Mouse (Mus musculus): ENCODE data around the gene Gm5591.
"Not testable (repeated sequence)": the region's sequence is repeated elsewhere in the genome, so short reads cannot be mapped to it uniquely, and the experiment has no call there.

The Gm5591 gene

GRCm38 (mm10) chr7:38528093-38528492 is at the start of gene Gm5591:
Gm5591 (minus strand) TSS chr7:38528193.
- not testable (repeated sequence) for ATAC-seq (ENCODE audit: insufficient number of reproducible peaks, low FRiP score, low TSS enrichment)

GRCm38 (mm10) chr7:38488468-38488867 is 39.5 kb downstream of the Gm5591 start:
- not testable (repeated sequence) for ATAC-seq (ENCODE audit: insufficient number of reproducible peaks, low FRiP score, low TSS enrichment)
